Mouse (Mus musculus): ENCODE measurements around the gene Aldob. TPM values are rescaled to one million over a fixed set of nuclear protein-coding genes. Genes with fewer than 3 reads are reported as not detected.

Aldob gene
- polyA plus RNA-seq, 1 experiment from 2014 or later = 0.91 TPM

DNA sequence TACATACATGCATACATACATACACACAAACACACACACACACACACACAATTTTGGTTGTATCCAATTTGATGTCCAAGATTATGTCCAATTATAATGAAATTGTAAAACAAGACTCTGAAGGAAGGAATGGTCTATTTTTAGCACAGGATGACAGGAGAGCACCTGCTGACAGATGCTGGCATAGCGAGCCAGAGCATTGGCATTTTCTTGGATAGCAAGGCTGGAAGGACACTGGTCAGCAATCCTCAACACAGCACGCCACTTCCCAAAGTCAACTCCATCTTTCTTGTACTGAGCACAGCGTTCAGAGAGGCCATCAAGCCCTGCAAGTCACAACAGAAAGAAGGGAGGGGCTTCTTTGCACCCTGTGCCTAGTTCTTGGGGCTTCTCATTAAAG, 8.4 kb downstream of the Aldob start:
- H3K4me1 ChIP-seq (ENCODE audit: control insufficient read depth, insufficient read depth, low read length) = no peaks in the 10 kb centered on the region
- H3K9me3 ChIP-seq (ENCODE audit: control insufficient read depth, low read length) = no peaks in the 10 kb centered on the region
- 71% methylated on average over 3 of the region's 3 CpGs for WGBS
- no peak overlapping the region for H3K27ac ChIP-seq (ENCODE audit: low read depth, low read length)
- H3K4me3 ChIP-seq (ENCODE audit: low read depth, low read length) = no peak overlapping the region
- H3K9ac ChIP-seq (replicated peaks; ENCODE audit: low read depth, low read length) = no peak overlapping the region
- H3K27me3 ChIP-seq (ENCODE audit: control insufficient read depth, insufficient read depth, low read length) = no peaks in the 10 kb centered on the region
- no peak for ATAC-seq (ENCODE audit: low read depth)
- H3K4me2 ChIP-seq (ENCODE audit: low read depth, low read length) = no peak overlapping the region
- H3K36me3 ChIP-seq (ENCODE audit: control insufficient read depth, insufficient read depth, low read length) = no peaks in the 10 kb centered on the region

DNA sequence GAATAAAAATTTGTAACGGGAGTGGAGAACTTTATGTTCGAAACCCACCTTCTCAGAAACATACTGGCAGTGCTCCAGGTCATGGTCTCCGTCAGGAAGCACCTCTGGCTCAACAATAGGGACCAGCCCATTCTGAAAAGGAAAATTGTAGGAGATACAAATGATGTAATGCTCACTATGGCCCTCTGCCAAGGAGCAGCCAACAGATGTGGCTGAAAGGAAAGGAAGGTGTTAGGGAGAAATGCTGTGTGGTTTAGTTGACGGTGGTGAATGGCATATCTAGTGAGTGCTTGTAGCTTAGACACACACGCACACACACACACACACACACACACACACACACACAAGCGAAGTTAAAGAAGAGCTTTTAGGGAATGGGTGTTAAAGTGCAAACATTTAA, 9.7 kb downstream of the Aldob start:
- no peaks in the 10 kb centered on the region for H3K36me3 ChIP-seq (ENCODE audit: control insufficient read depth, insufficient read depth, low read length)
- H3K27ac ChIP-seq (ENCODE audit: low read depth, low read length) = no peak overlapping the region
- no peaks in the 10 kb centered on the region for H3K9me3 ChIP-seq (ENCODE audit: control insufficient read depth, low read length)
- no peak overlapping the region for H3K9ac ChIP-seq (replicated peaks; ENCODE audit: low read depth, low read length)
- no peaks in the 10 kb centered on the region for H3K27me3 ChIP-seq (ENCODE audit: control insufficient read depth, insufficient read depth, low read length)
- no peaks in the 10 kb centered on the region for H3K4me1 ChIP-seq (ENCODE audit: control insufficient read depth, insufficient read depth, low read length)
- H3K4me2 ChIP-seq (ENCODE audit: low read depth, low read length) = no peak overlapping the region
- no peak for ATAC-seq (ENCODE audit: low read depth)
- H3K4me3 ChIP-seq (ENCODE audit: low read depth, low read length) = no peak overlapping the region
- 76% methylated on average over 6 of the region's 6 CpGs for WGBS

- H3K27me3 ChIP-seq (ENCODE audit: control insufficient read depth, insufficient read depth, low read length) = no peaks in the 10 kb centered on the region
- WGBS = 89% methylated on average over 4 of the region's 4 CpGs
- no peak overlapping the region for H3K9ac ChIP-seq (replicated peaks; ENCODE audit: low read depth, low read length)
- no peak overlapping the region for H3K4me2 ChIP-seq (ENCODE audit: low read depth, low read length)
- H3K36me3 ChIP-seq (ENCODE audit: control insufficient read depth, insufficient read depth, low read length) = no peaks in the 10 kb centered on the region
- no peak overlapping the region for H3K27ac ChIP-seq (ENCODE audit: low read depth, low read length)
- no peak for ATAC-seq (ENCODE audit: low read depth)
- H3K4me3 ChIP-seq (ENCODE audit: low read depth, low read length) = no peak overlapping the region
- H3K9me3 ChIP-seq (ENCODE audit: control insufficient read depth, low read length) = no peaks in the 10 kb centered on the region
- no peaks in the 10 kb centered on the region for H3K4me1 ChIP-seq (ENCODE audit: control insufficient read depth, insufficient read depth, low read length)
Measured at GRCm38 (mm10) chr4:49536671-49537070, 12.7 kb downstream of the Aldob start.

DNA sequence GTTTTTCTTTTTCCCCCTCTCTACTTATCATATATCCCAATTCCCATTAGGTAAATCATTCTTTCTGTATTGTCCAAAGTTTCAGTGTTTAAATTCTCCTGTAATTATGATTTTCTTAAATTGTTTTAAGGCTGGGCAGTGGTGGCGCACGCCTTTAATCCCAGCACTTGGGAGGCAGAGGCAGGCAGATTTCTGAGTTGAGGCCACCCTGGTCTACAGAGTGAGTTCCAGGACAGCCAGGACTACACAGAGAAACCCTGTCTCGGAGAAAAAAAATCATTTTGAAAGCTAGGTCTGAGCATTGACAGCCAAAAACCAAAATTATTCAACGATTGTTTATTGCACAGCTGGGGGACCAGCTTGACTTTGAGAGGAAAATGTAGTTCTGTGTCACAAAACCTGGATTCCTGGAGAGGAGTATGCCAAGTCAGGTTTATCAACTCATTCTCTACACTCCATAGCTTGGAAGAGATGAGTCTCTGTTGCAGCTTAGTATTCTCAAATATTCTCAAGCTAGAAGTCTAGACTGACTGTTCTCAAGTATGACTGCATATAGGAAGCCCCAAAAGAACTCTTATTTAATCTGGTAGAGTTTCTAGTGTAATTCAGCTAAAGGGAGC, 13.6 kb downstream of the Aldob start:
- H3K4me1 ChIP-seq (ENCODE audit: control insufficient read depth, insufficient read depth, low read length) = no peaks in the 10 kb centered on the region
- 95% methylated on average over 4 of the region's 4 CpGs for WGBS
- H3K27me3 ChIP-seq (ENCODE audit: control insufficient read depth, insufficient read depth, low read length) = no peaks in the 10 kb centered on the region
- peaks cover 1% of the 10 kb centered on the region; the same call in 1 of the 2 replicates for H3K36me3 ChIP-seq (ENCODE audit: control insufficient read depth, insufficient read depth, low read length)
- ATAC-seq (ENCODE audit: low read depth) = no peak
- H3K9ac ChIP-seq (replicated peaks; ENCODE audit: low read depth, low read length) = no peak overlapping the region
- H3K4me2 ChIP-seq (ENCODE audit: low read depth, low read length) = no peak overlapping the region
- H3K27ac ChIP-seq (ENCODE audit: low read depth, low read length) = no peak overlapping the region
- H3K4me3 ChIP-seq (ENCODE audit: low read depth, low read length) = no peak overlapping the region
- no peaks in the 10 kb centered on the region for H3K9me3 ChIP-seq (ENCODE audit: control insufficient read depth, low read length)

DNA sequence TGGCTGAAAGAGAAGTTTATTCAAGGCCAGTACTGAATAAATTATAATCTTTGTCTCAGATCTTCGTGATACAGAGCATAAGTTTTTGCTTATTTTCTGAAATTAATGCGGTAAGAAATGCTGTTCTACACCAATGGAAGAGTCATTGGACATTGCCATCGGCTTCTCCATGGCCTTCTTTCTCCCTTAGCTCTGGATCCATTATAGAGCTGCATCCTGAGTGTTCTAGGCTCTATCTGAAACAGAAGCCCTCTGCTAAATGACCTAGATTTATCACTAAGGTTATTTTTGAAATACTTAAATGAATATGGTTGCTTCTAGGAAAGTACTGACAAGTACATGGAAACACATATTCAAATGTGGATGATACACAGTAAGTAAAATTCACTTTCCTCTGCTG, 14.3 kb downstream of the Aldob start:
- WGBS = 84% methylated on average over 3 of the region's 3 CpGs
- Histone ChIP-seq H3K4me3 (ENCODE audit: low read depth, low read length) (no peak overlapping the region), H3K27ac (ENCODE audit: low read depth, low read length) (no peak overlapping the region), H3K27me3 (ENCODE audit: control insufficient read depth, insufficient read depth, low read length) (no peaks in the 10 kb centered on the region), H3K9me3 (ENCODE audit: control insufficient read depth, low read length) (0 out of 2 replicates have a peak, but pooled peaks cover 2% of the 10 kb centered on the region), H3K4me2 (ENCODE audit: low read depth, low read length) (no peak overlapping the region), H3K4me1 (ENCODE audit: control insufficient read depth, insufficient read depth, low read length) (no peaks in the 10 kb centered on the region), H3K9ac (replicated peaks; ENCODE audit: low read depth, low read length) (no peak overlapping the region), H3K36me3 (ENCODE audit: control insufficient read depth, insufficient read depth, low read length) (peaks cover 9% of the 10 kb centered on the region)
- ATAC-seq (ENCODE audit: low read depth) = no peak

DNA sequence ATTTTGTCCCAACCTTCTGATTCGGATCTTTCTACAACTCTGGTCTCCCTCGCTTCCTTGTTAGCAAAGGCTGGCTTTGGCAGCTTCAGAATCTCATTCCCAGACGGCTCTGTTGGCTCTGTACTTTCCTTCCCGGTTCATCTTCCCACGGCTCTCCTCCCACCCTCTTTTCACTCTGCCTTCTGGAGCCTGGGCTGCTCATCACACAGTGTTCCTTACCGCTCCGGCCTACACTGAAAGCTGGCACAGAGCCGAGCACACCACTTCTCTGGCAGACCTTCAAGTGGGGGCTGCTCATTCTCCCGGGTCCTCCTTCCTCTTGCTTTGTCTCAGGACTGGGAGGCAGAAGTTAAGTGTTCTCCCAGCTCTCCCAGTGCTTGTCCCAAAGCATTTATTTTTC, 26.8 kb downstream of the Aldob start:
- 0 out of 2 replicates have a peak, but pooled peaks cover 2% of the 10 kb centered on the region for H3K36me3 ChIP-seq (ENCODE audit: control insufficient read depth, insufficient read depth, low read length)
- H3K27me3 ChIP-seq (ENCODE audit: control insufficient read depth, insufficient read depth, low read length) = no peaks in the 10 kb centered on the region
- H3K4me1 ChIP-seq (ENCODE audit: control insufficient read depth, insufficient read depth, low read length) = peaks cover 14% of the 10 kb centered on the region
- no peak overlapping the region for H3K9ac ChIP-seq (replicated peaks; ENCODE audit: low read depth, low read length)
- no peak overlapping the region; the same call in 1 of the 2 replicates for H3K4me2 ChIP-seq (ENCODE audit: low read depth, low read length)
- H3K4me3 ChIP-seq (ENCODE audit: low read depth, low read length) = no peak overlapping the region
- H3K9me3 ChIP-seq (ENCODE audit: control insufficient read depth, low read length) = no peaks in the 10 kb centered on the region
- H3K27ac ChIP-seq (ENCODE audit: low read depth, low read length) = no peak overlapping the region
- no peak for ATAC-seq (ENCODE audit: low read depth)
- WGBS = 79% methylated on average over 9 of the region's 9 CpGs

GRCm38 (mm10) chr4:49521346-49521745, 28.0 kb downstream of the Aldob start:
- whole genome bisulfite sequencing = under 1% methylated on average over 17 of the region's 17 CpGs
- Histone ChIP-seq H3K9me3 (ENCODE audit: control insufficient read depth, low read length) (no peaks in the 10 kb centered on the region), H3K4me3 (ENCODE audit: low read depth, low read length) (peak overlapping the region; percentile 64), H3K4me1 (ENCODE audit: control insufficient read depth, insufficient read depth, low read length) (peaks cover 14% of the 10 kb centered on the region), H3K36me3 (ENCODE audit: control insufficient read depth, insufficient read depth, low read length) (0 out of 2 replicates have a peak, but pooled peaks cover 2% of the 10 kb centered on the region), H3K9ac (replicated peaks; ENCODE audit: low read depth, low read length) (peak overlapping the region; percentile 73), H3K27me3 (ENCODE audit: control insufficient read depth, insufficient read depth, low read length) (no peaks in the 10 kb centered on the region), H3K4me2 (ENCODE audit: low read depth, low read length) (peak overlapping the region; percentile 71), H3K27ac (ENCODE audit: low read depth, low read length) (no peak overlapping the region)
- ATAC-seq (ENCODE audit: low read depth) = peak; percentile 70; the same call in 1 of the 2 replicates

DNA sequence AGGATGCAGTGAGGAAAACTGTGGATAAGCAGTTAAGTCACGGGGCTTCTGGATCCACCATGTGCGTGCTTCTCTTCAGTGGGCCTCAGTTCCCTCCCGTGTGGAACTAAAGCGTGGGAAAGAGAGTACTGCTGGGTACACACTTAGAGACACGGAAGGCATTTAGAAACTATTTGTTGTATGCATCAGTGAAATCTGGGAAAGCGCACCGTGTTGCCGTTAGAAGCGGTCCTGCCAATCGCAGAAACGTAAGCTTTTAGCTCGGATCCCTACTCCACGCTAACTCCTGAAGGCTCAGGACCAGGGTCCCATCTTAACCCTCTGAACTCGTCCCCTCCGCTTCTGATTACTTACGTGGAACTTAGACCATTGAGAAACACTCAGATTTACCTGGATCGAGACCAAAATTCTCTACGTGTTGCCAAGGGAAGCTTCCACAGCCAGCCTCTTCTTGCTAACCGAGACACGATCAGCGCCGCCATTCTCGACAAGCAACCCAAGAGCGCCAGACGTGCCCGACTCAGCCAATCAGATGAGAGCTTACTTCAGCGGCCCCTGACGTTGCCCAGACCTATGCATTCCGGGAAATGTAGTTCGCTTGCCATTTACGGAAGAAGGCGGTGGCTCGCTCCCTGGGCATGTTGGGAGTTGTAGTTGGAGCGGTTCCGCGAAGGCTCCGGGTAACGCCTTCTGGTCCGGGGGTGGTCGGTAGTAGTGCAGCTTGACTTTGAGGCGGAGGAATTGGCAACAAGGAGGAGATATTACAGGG, 28.6 kb downstream of the Aldob start, which contains the start of the genes Mrpl50 and Zfp189:
Gene Mrpl50, minus strand, starts transcription at position 522 of the 769 bp plus-strand sequence.
Gene Zfp189, plus strand, starts transcription at position 605 of the 769 bp plus-strand sequence.
- Histone ChIP-seq H3K4me2 (ENCODE audit: low read depth, low read length) (peak within 1 kb of the TSS; percentile 71), H3K4me3 (ENCODE audit: low read depth, low read length) (peak within 1 kb of the TSS; percentile 64), H3K36me3 (ENCODE audit: control insufficient read depth, insufficient read depth, low read length) (0 out of 2 replicates have a peak, but pooled peaks cover 2% of the 10 kb centered on the region), H3K27ac (ENCODE audit: low read depth, low read length) (peak within 1 kb of the TSS; percentile 66; the same call in 1 of the 2 replicates), H3K9ac (replicated peaks; ENCODE audit: low read depth, low read length) (peak within 1 kb of the TSS; percentile 73), H3K27me3 (ENCODE audit: control insufficient read depth, insufficient read depth, low read length) (no peaks in the 10 kb centered on the region), H3K4me1 (ENCODE audit: control insufficient read depth, insufficient read depth, low read length) (peaks cover 14% of the 10 kb centered on the region), H3K9me3 (ENCODE audit: control insufficient read depth, low read length) (no peaks in the 10 kb centered on the region)
- ATAC-seq (ENCODE audit: low read depth) = peak; percentile 99
- under 1% methylated on average over 41 of the region's 41 CpGs for WGBS

- Histone ChIP-seq H3K27me3 (ENCODE audit: control insufficient read depth, insufficient read depth, low read length) (no peaks in the 10 kb centered on the region), H3K4me1 (ENCODE audit: control insufficient read depth, insufficient read depth, low read length) (peaks cover 14% of the 10 kb centered on the region), H3K4me3 (ENCODE audit: low read depth, low read length) (no peak overlapping the region), H3K9ac (replicated peaks; ENCODE audit: low read depth, low read length) (no peak overlapping the region), H3K36me3 (ENCODE audit: control insufficient read depth, insufficient read depth, low read length) (no peaks in the 10 kb centered on the region), H3K4me2 (ENCODE audit: low read depth, low read length) (peak overlapping the region; percentile 27; the same call in 1 of the 2 replicates), H3K27ac (ENCODE audit: low read depth, low read length) (no peak overlapping the region), H3K9me3 (ENCODE audit: control insufficient read depth, low read length) (no peaks in the 10 kb centered on the region)
- ATAC-seq (ENCODE audit: low read depth) = no peak
- WGBS = 80% methylated on average over 5 of the region's 5 CpGs
Measured at GRCm38 (mm10) chr4:49519476-49519875, 29.9 kb downstream of the Aldob start.

Measured in neural tube, embryonic 14.5 days (tissue).